Mouse (Mus musculus): ENCODE results near the gene Tbc1d10a.

Gene Tbc1d10a

GRCm38 (mm10) chr11:4207655-4208054, 21.1 kb downstream of the Tbc1d10a start:
- in situ Hi-C loops (cut with MboI; ENCODE audit: low pct_unique_long_range_greater_than_20kb in 1 of 2, low sequenced_read_pairs in 2 of 2, unreplicated experiment in 1 of 2) = no loop called here

GRCm38 (mm10) chr11:4209556-4209955, 23.0 kb downstream of the Tbc1d10a start:
- in situ Hi-C loops (cut with MboI; ENCODE audit: low pct_unique_long_range_greater_than_20kb in 1 of 2, low sequenced_read_pairs in 2 of 2, unreplicated experiment in 1 of 2) = no loop called here

GRCm38 (mm10) chr11:4210786-4211185, 24.2 kb downstream of the Tbc1d10a start:
- in situ Hi-C loops (cut with MboI; ENCODE audit: low pct_unique_long_range_greater_than_20kb in 1 of 2, low sequenced_read_pairs in 2 of 2, unreplicated experiment in 1 of 2) = no loop called here

GRCm38 (mm10) chr11:4213107-4213506, 26.5 kb downstream of the Tbc1d10a start:
- in situ Hi-C loops (cut with MboI; ENCODE audit: low pct_unique_long_range_greater_than_20kb in 1 of 2, low sequenced_read_pairs in 2 of 2, unreplicated experiment in 1 of 2) = no loop called here

GRCm38 (mm10) chr11:4214572-4214971, 28.0 kb downstream of the Tbc1d10a start:
- in situ Hi-C loops (cut with MboI; ENCODE audit: low pct_unique_long_range_greater_than_20kb in 1 of 2, low sequenced_read_pairs in 2 of 2, unreplicated experiment in 1 of 2) = no loop called here

- in situ Hi-C loops (cut with MboI; ENCODE audit: low pct_unique_long_range_greater_than_20kb in 1 of 2, low sequenced_read_pairs in 2 of 2, unreplicated experiment in 1 of 2) = no loop called here
Measured at GRCm38 (mm10) chr11:4215061-4215460, 28.5 kb downstream of the Tbc1d10a start.

GRCm38 (mm10) chr11:4216248-4217000, 29.8 kb downstream of the Tbc1d10a start:
- in situ Hi-C loops (cut with MboI; ENCODE audit: low pct_unique_long_range_greater_than_20kb in 1 of 2, low sequenced_read_pairs in 2 of 2, unreplicated experiment in 1 of 2) = no loop called here

GRCm38 (mm10) chr11:4217914-4218629, 31.5 kb downstream of the Tbc1d10a start, which contains the start of gene Castor1:
Gene Castor1 (plus strand): TSS chr11:4218225.
- in situ Hi-C loops (cut with MboI; ENCODE audit: low pct_unique_long_range_greater_than_20kb in 1 of 2, low sequenced_read_pairs in 2 of 2, unreplicated experiment in 1 of 2) = no loop called here

- in situ Hi-C loops (cut with MboI; ENCODE audit: low pct_unique_long_range_greater_than_20kb in 1 of 2, low sequenced_read_pairs in 2 of 2, unreplicated experiment in 1 of 2) = no loop called here
Measured at GRCm38 (mm10) chr11:4218637-4219036, 32.0 kb downstream of the Tbc1d10a start.

- in situ Hi-C loops (cut with MboI; ENCODE audit: low pct_unique_long_range_greater_than_20kb in 1 of 2, low sequenced_read_pairs in 2 of 2, unreplicated experiment in 1 of 2) = no loop called here
Measured at GRCm38 (mm10) chr11:4219317-4219751, 32.7 kb downstream of the Tbc1d10a start.

GRCm38 (mm10) chr11:4219908-4220307, 33.3 kb downstream of the Tbc1d10a start:
- in situ Hi-C loops (cut with MboI; ENCODE audit: low pct_unique_long_range_greater_than_20kb in 1 of 2, low sequenced_read_pairs in 2 of 2, unreplicated experiment in 1 of 2) = loop anchor here (5.0 kb wide), 1 partner anchor 37 kb away; the partner anchor contains the start of gene Lif (in 2 of the 2)

- in situ Hi-C loops (cut with MboI; ENCODE audit: low pct_unique_long_range_greater_than_20kb in 1 of 2, low sequenced_read_pairs in 2 of 2, unreplicated experiment in 1 of 2) = loop anchor here (5.0 kb wide), 1 partner anchor 37 kb away; the partner anchor contains the start of gene Lif (in 2 of the 2)
Measured at GRCm38 (mm10) chr11:4220443-4221400, 34.1 kb downstream of the Tbc1d10a start.

GRCm38 (mm10) chr11:4222046-4222950, 35.7 kb downstream of the Tbc1d10a start:
- in situ Hi-C loops (cut with MboI; ENCODE audit: low pct_unique_long_range_greater_than_20kb in 1 of 2, low sequenced_read_pairs in 2 of 2, unreplicated experiment in 1 of 2) = loop anchor here (5.0 kb wide), 1 partner anchor 35 kb away; the partner anchor contains the start of gene Lif (in 2 of the 2)

GRCm38 (mm10) chr11:4223393-4224188, 37.0 kb downstream of the Tbc1d10a start:
- in situ Hi-C loops (cut with MboI; ENCODE audit: low pct_unique_long_range_greater_than_20kb in 1 of 2, low sequenced_read_pairs in 2 of 2, unreplicated experiment in 1 of 2) = loop anchor here (5.0 kb wide), 1 partner anchor 34 kb away; the partner anchor contains the start of gene Lif (in 2 of the 2)

- in situ Hi-C loops (cut with MboI; ENCODE audit: low pct_unique_long_range_greater_than_20kb in 1 of 2, low sequenced_read_pairs in 2 of 2, unreplicated experiment in 1 of 2) = loop anchor here (5.0 kb wide), 1 partner anchor 33 kb away; the partner anchor contains the start of gene Lif (in 2 of the 2)
Measured at GRCm38 (mm10) chr11:4224223-4224622, 37.6 kb downstream of the Tbc1d10a start.

- in situ Hi-C loops (cut with MboI; ENCODE audit: low pct_unique_long_range_greater_than_20kb in 1 of 2, low sequenced_read_pairs in 2 of 2, unreplicated experiment in 1 of 2) = no loop called here
Measured at GRCm38 (mm10) chr11:4226569-4227325, 40.2 kb downstream of the Tbc1d10a start.

Data from mouse embryonic stem cell (cell line).